Mouse (Mus musculus): ENCODE measurements around the gene Gcgr. TPM values are rescaled to one million over a fixed set of nuclear protein-coding genes. Genes with fewer than 3 reads are reported as not detected.

Gene Gcgr
- total and polyA plus RNA-seq, 3 experiments = 0.68 to 2.1 (median 0.73) TPM

GRCm38 (mm10) chr11:120520967-120521540, 9.4 kb upstream of the Gcgr start:
- TF ChIP-seq EP300 (IDR thresholded peaks at IDR 0.05; ENCODE audit: insufficient read depth, low read depth, low read length) = peak; percentile 85
- no peak for TF ChIP-seq CTCF (IDR thresholded peaks at IDR 0.05)
- TF ChIP-seq POLR2A (IDR thresholded peaks at IDR 0.05; ENCODE audit: insufficient read depth, low read depth, low read length) = 0 out of 2 replicates have a peak, but pooled peaks have one; percentile 28
- no peak overlapping the region for H3K4me3 ChIP-seq
- intact Hi-C loops (cut with DNase I) = loop anchor here (2.0 kb wide), 1 partner anchor 18 kb away; no protein-coding TSS in a partner anchor
- H3K9ac ChIP-seq (ENCODE audit: low read depth, low read length) = no peak overlapping the region
- no peaks in the 10 kb centered on the region for H3K79me2 ChIP-seq (replicated peaks; ENCODE audit: control insufficient read depth, insufficient read depth, low read length)
- peak; percentile 70 to 82 for DNase-seq
- peaks cover 3% of the 10 kb centered on the region; the same call in 1 of the 2 replicates for H3K36me3 ChIP-seq (ENCODE audit: control insufficient read depth, insufficient read depth, low read length)
- H3K4me1 ChIP-seq (ENCODE audit: control insufficient read depth, insufficient read depth, low read length) = peaks cover 14% of the 10 kb centered on the region
- no peaks in the 10 kb centered on the region for H3K27me3 ChIP-seq (ENCODE audit: control insufficient read depth, insufficient read depth, low read length)
- H3K27ac ChIP-seq = peak overlapping the region; percentile 89
- WGBS = 61% methylated on average over 5 of the region's 5 CpGs

GRCm38 (mm10) chr11:120522581-120522980, 7.9 kb upstream of the Gcgr start:
- DNase-seq = no peak
- H3K4me1 ChIP-seq (ENCODE audit: control insufficient read depth, insufficient read depth, low read length) = peaks cover 14% of the 10 kb centered on the region
- intact Hi-C loops (cut with DNase I) = no loop called here
- H3K79me2 ChIP-seq (replicated peaks; ENCODE audit: control insufficient read depth, insufficient read depth, low read length) = no peaks in the 10 kb centered on the region
- H3K27me3 ChIP-seq (ENCODE audit: control insufficient read depth, insufficient read depth, low read length) = no peaks in the 10 kb centered on the region
- peaks cover 3% of the 10 kb centered on the region; the same call in 1 of the 2 replicates for H3K36me3 ChIP-seq (ENCODE audit: control insufficient read depth, insufficient read depth, low read length)
- 82% methylated on average over 8 of the region's 8 CpGs for WGBS
- H3K27ac ChIP-seq = no peak overlapping the region
- H3K4me3 ChIP-seq = no peak overlapping the region
- no peak overlapping the region for H3K9ac ChIP-seq (ENCODE audit: low read depth, low read length)
- TF ChIP-seq POLR2A (IDR thresholded peaks at IDR 0.05; ENCODE audit: insufficient read depth, low read depth, low read length) = no peak
- TF ChIP-seq CTCF (IDR thresholded peaks at IDR 0.05) = no peak
- no peak for TF ChIP-seq EP300 (IDR thresholded peaks at IDR 0.05; ENCODE audit: insufficient read depth, low read depth, low read length)

- 81% methylated on average over 2 of the region's 2 CpGs for WGBS
- DNase-seq = no peak
Observed at GRCm38 (mm10) chr11:120525959-120526358, 4.5 kb upstream of the Gcgr start.

GRCm38 (mm10) chr11:120527690-120528354, 2.7 kb upstream of the Gcgr start:
- DNase-seq = no peak
- Histone ChIP-seq H3K27ac (no peak overlapping the region), H3K36me3 (ENCODE audit: control insufficient read depth, insufficient read depth, low read length) (no peaks in the 10 kb centered on the region), H3K4me1 (ENCODE audit: control insufficient read depth, insufficient read depth, low read length) (peaks cover 4% of the 10 kb centered on the region; the same call in 1 of the 2 replicates), H3K4me3 (no peak overlapping the region), H3K79me2 (replicated peaks; ENCODE audit: control insufficient read depth, insufficient read depth, low read length) (no peaks in the 10 kb centered on the region), H3K27me3 (ENCODE audit: control insufficient read depth, insufficient read depth, low read length) (peaks cover 6% of the 10 kb centered on the region), H3K9ac (ENCODE audit: low read depth, low read length) (no peak overlapping the region)
- WGBS = 75% methylated on average over 9 of the region's 9 CpGs
- intact Hi-C loops (cut with DNase I) = no loop called here
- TF ChIP-seq CTCF (IDR thresholded peaks at IDR 0.05) (no peak), EP300 (IDR thresholded peaks at IDR 0.05; ENCODE audit: insufficient read depth, low read depth, low read length) (no peak), POLR2A (IDR thresholded peaks at IDR 0.05; ENCODE audit: insufficient read depth, low read depth, low read length) (no peak)

More at GRCm38 (mm10) chr11:120525959-120526358, 4.5 kb upstream of the Gcgr start:
- Histone ChIP-seq H3K27ac (no peak overlapping the region), H3K4me3 (no peak overlapping the region), H3K79me2 (replicated peaks; ENCODE audit: control insufficient read depth, insufficient read depth, low read length) (no peaks in the 10 kb centered on the region), H3K4me1 (ENCODE audit: control insufficient read depth, insufficient read depth, low read length) (peaks cover 4% of the 10 kb centered on the region), H3K36me3 (ENCODE audit: control insufficient read depth, insufficient read depth, low read length) (no peaks in the 10 kb centered on the region), H3K27me3 (ENCODE audit: control insufficient read depth, insufficient read depth, low read length) (peaks cover 4% of the 10 kb centered on the region), H3K9ac (ENCODE audit: low read depth, low read length) (no peak overlapping the region)
- intact Hi-C loops (cut with DNase I) = no loop called here
- TF ChIP-seq CTCF (IDR thresholded peaks at IDR 0.05) = no peak
- TF ChIP-seq POLR2A (IDR thresholded peaks at IDR 0.05; ENCODE audit: insufficient read depth, low read depth, low read length) = no peak
- TF ChIP-seq EP300 (IDR thresholded peaks at IDR 0.05; ENCODE audit: insufficient read depth, low read depth, low read length) = no peak

DNA sequence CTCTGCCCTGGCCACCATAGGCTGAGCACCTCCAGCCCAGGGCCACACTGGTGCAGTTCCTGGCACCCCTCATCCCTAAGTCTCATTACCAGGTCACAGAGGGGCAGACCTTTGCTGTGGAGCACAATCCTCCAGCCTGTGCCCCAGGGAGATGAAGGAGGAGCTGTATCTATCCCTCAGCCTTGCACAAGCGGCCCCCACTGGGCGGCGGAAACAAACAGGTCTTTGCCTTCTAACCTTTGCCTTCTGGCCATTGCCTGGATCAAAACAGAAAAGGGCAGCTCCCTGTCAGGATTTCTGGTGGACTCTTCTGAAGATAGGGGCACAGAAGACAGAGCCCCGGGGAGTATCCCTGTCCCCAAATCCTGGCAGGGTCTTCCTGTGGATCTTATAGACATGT, 1.6 kb upstream of the Gcgr start:
- Histone ChIP-seq H3K9ac (ENCODE audit: low read depth, low read length) (no peak overlapping the region), H3K79me2 (replicated peaks; ENCODE audit: control insufficient read depth, insufficient read depth, low read length) (no peaks in the 10 kb centered on the region), H3K36me3 (ENCODE audit: control insufficient read depth, insufficient read depth, low read length) (no peaks in the 10 kb centered on the region), H3K4me1 (ENCODE audit: control insufficient read depth, insufficient read depth, low read length) (peaks cover 4% of the 10 kb centered on the region; the same call in 1 of the 2 replicates), H3K27me3 (ENCODE audit: control insufficient read depth, insufficient read depth, low read length) (peaks cover 6% of the 10 kb centered on the region), H3K27ac (no peak overlapping the region), H3K4me3 (no peak overlapping the region)
- intact Hi-C loops (cut with DNase I) = no loop called here
- TF ChIP-seq CTCF (IDR thresholded peaks at IDR 0.05) (no peak), EP300 (IDR thresholded peaks at IDR 0.05; ENCODE audit: insufficient read depth, low read depth, low read length) (no peak), POLR2A (IDR thresholded peaks at IDR 0.05; ENCODE audit: insufficient read depth, low read depth, low read length) (no peak)
- no peak for DNase-seq
- WGBS = 77% methylated on average over 4 of the region's 4 CpGs

GRCm38 (mm10) chr11:120531646-120532045, 1.1 kb downstream of the Gcgr start:
- no peak for TF ChIP-seq CTCF (IDR thresholded peaks at IDR 0.05)
- no peak for TF ChIP-seq POLR2A (IDR thresholded peaks at IDR 0.05; ENCODE audit: insufficient read depth, low read depth, low read length)
- no peak for TF ChIP-seq EP300 (IDR thresholded peaks at IDR 0.05; ENCODE audit: insufficient read depth, low read depth, low read length)

More at GRCm38 (mm10) chr11:120531646-120532045, 1.1 kb downstream of the Gcgr start:
- Histone ChIP-seq H3K27ac (no peak overlapping the region), H3K79me2 (replicated peaks; ENCODE audit: control insufficient read depth, insufficient read depth, low read length) (no peaks in the 10 kb centered on the region), H3K27me3 (ENCODE audit: control insufficient read depth, insufficient read depth, low read length) (peaks cover 6% of the 10 kb centered on the region), H3K4me1 (ENCODE audit: control insufficient read depth, insufficient read depth, low read length) (peaks cover 4% of the 10 kb centered on the region; the same call in 1 of the 2 replicates), H3K9ac (ENCODE audit: low read depth, low read length) (no peak overlapping the region), H3K36me3 (ENCODE audit: control insufficient read depth, insufficient read depth, low read length) (no peaks in the 10 kb centered on the region), H3K4me3 (no peak overlapping the region)
- no peak for DNase-seq
- 35% methylated on average over 9 of the region's 9 CpGs for WGBS
- intact Hi-C loops (cut with DNase I) = no loop called here

Data from heart, adult 2 months (tissue).